8 mouse cellular contexts compared by ENCODE assay signal in genomic region chr7:142659181-142659681, GRCm38 (mm10). TPM values are rescaled to one million over a fixed set of nuclear protein-coding genes. Genes with fewer than 3 reads are reported as not detected.
DNase-seq lines count a peak whose midpoint lies in the region; ATAC-seq and TF ChIP-seq lines count a peak whose summit lies in the region.

No protein-coding gene starts in this region.

- H3K9me3 ChIP-seq in E14TG2a.4 (ENCODE audit: low read length): no peaks in the 10 kb centered on the region
- no peaks in the 10 kb centered on the region for H3K9me3 ChIP-seq in forebrain, embryonic 16.5 days (ENCODE audit: control insufficient read depth, low read length)
- no peaks in the 10 kb centered on the region for H3K9me3 ChIP-seq in limb, embryonic 10.5 days (replicated peaks)
- no peaks in the 10 kb centered on the region for H3K9me3 ChIP-seq in midbrain, embryonic 15.5 days

- no peak overlapping the region for H3K27ac ChIP-seq in forebrain, embryonic 16.5 days (ENCODE audit: low read length)
- peak overlapping the region; percentile 99 for H3K27ac ChIP-seq in limb, embryonic 10.5 days
- H3K27ac ChIP-seq in midbrain, embryonic 15.5 days: no peak overlapping the region

- peaks cover 93% of the 10 kb centered on the region for H3K27me3 ChIP-seq in E14TG2a.4 (ENCODE audit: insufficient read depth, low read length)
- H3K27me3 ChIP-seq in forebrain, embryonic 16.5 days (replicated peaks; ENCODE audit: control insufficient read depth, insufficient read depth, low read length): peaks cover 85% of the 10 kb centered on the region
- H3K27me3 ChIP-seq in limb, embryonic 10.5 days (ENCODE audit: low read depth, poor library complexity, severe bottlenecking): peaks cover 99% of the 10 kb centered on the region
- H3K27me3 ChIP-seq in midbrain, embryonic 15.5 days (replicated peaks): peaks cover 98% of the 10 kb centered on the region

- H3K9ac ChIP-seq in forebrain, embryonic 16.5 days (replicated peaks; ENCODE audit: low read depth, low read length): 0 out of 2 replicates have a peak overlapping the region, but pooled peaks have one; percentile 19
- no peak overlapping the region for H3K9ac ChIP-seq in midbrain, embryonic 15.5 days

- no peak for TF ChIP-seq CTCF in E14TG2a.4 (conservative IDR thresholded peaks at IDR 0.05; ENCODE audit: low read length)

- WGBS in forebrain, embryonic 16.5 days: 1% methylated on average over 65 of the region's 70 CpGs
- WGBS in limb, embryonic 10.5 days: under 1% methylated on average over 68 of the region's 70 CpGs
- WGBS in midbrain, embryonic 15.5 days: 1% methylated on average over 64 of the region's 70 CpGs

- ATAC-seq in CD4-positive, CD25-positive, alpha-beta regulatory T cell, adult 4 months: no peak
- ATAC-seq in forebrain, embryonic 16.5 days: peak; percentile 43
- 0 out of 2 replicates have a peak, but pooled peaks have one; percentile 21 for ATAC-seq in midbrain, embryonic 15.5 days (replicated peaks)

- H3K4me1 ChIP-seq in E14TG2a.4 (replicated peaks; ENCODE audit: low read depth, low read length): peaks cover 65% of the 10 kb centered on the region
- peaks cover 25% of the 10 kb centered on the region for H3K4me1 ChIP-seq in forebrain, embryonic 16.5 days (replicated peaks; ENCODE audit: control insufficient read depth, insufficient read depth, low read length)
- peaks cover 58% of the 10 kb centered on the region for H3K4me1 ChIP-seq in limb, embryonic 10.5 days
- peaks cover 35% of the 10 kb centered on the region for H3K4me1 ChIP-seq in midbrain, embryonic 15.5 days

- no peaks in the 10 kb centered on the region for H3K36me3 ChIP-seq in E14TG2a.4 (ENCODE audit: insufficient read depth, low read length)
- H3K36me3 ChIP-seq in forebrain, embryonic 16.5 days (ENCODE audit: control insufficient read depth, insufficient read depth): no peaks in the 10 kb centered on the region
- H3K36me3 ChIP-seq in limb, embryonic 10.5 days: peaks cover 30% of the 10 kb centered on the region
- no peaks in the 10 kb centered on the region for H3K36me3 ChIP-seq in midbrain, embryonic 15.5 days (replicated peaks)

- H3K4me2 ChIP-seq in forebrain, embryonic 16.5 days (ENCODE audit: low read length): peak overlapping the region; percentile 46
- H3K4me2 ChIP-seq in midbrain, embryonic 15.5 days: peak overlapping the region; percentile 43

- H3K4me3 ChIP-seq in E14TG2a.4 (replicated peaks; ENCODE audit: low read length): peak overlapping the region; percentile 64
- H3K4me3 ChIP-seq in forebrain, embryonic 16.5 days (replicated peaks; ENCODE audit: low read length): peak overlapping the region; percentile 35
- peak overlapping the region; percentile 77 for H3K4me3 ChIP-seq in limb, embryonic 10.5 days
- peak overlapping the region; percentile 26 for H3K4me3 ChIP-seq in midbrain, embryonic 15.5 days

- peak; percentile 33 for DNase-seq in CD4-positive, CD25-positive, alpha-beta regulatory T cell, adult 2 months (ENCODE audit: low read depth, low spot score)
- DNase-seq in limb, embryonic 10.5 days (ENCODE audit: low spot score): peak; percentile 77
- DNase-seq in natural killer cell, adult 2 months (ENCODE audit: low spot score in 2 of 2): no peak
- DNase-seq in spleen, adult 12 weeks (ENCODE audit: low spot score): no peak

RNA-seq across cellular contexts. Expression of gene Igf2, which starts 7.4 kb away (rescaled TPM):
- 1 to 10 TPM in 1 of 2 experiments, under 1 TPM in 1; 0.69 to 1.1 TPM for polyA plus RNA-seq in CD4-positive, CD25-positive, alpha-beta regulatory T cell, adult 4 months (2017; shearing (Covaris generic))
- polyA plus RNA-seq in forebrain, embryonic 16.5 days (2015; fragmentation: Nextera tagmentation; extraction: Ambion mirVana): 64.3 and 95.2 TPM in 2 replicates
- polyA plus RNA-seq in limb, embryonic 10.5 days (2016; fragmentation: Nextera tagmentation; extraction: Ambion mirVana): 769 and 872 TPM in 2 replicates
- 128 and 159 TPM in 2 replicates for polyA plus RNA-seq in midbrain, embryonic 15.5 days (2015; fragmentation: Nextera tagmentation; extraction: Ambion mirVana)

RNA-seq across cellular contexts. Expression of gene Gm49394, which starts 10.5 kb away (rescaled TPM):
- not detected for polyA plus RNA-seq in CD4-positive, CD25-positive, alpha-beta regulatory T cell, adult 4 months (2017; shearing (Covaris generic))
- not detected in 2 replicates for polyA plus RNA-seq in forebrain, embryonic 16.5 days (2015; fragmentation: Nextera tagmentation; extraction: Ambion mirVana)
- 0.09 and 0.11 TPM in 2 replicates for polyA plus RNA-seq in limb, embryonic 10.5 days (2016; fragmentation: Nextera tagmentation; extraction: Ambion mirVana)
- polyA plus RNA-seq in midbrain, embryonic 15.5 days (2015; fragmentation: Nextera tagmentation; extraction: Ambion mirVana): not detected in 2 replicates

Comparison
In these comparisons a context has a peak if more than half of its experiments do, and no peak if none do; other contexts are left out.
1. DNase-seq: peak in CD4-positive, CD25-positive, alpha-beta regulatory T cell, adult 2 months (single experiment) and limb, embryonic 10.5 days (single experiment); none in natural killer cell, adult 2 months (0 of 2) and spleen, adult 12 weeks (single experiment).
2. H3K4me3 ChIP-seq: peak in every context shown above with its lines; median percentile 77 in limb, embryonic 10.5 days; 64 in E14TG2a.4; 35 in forebrain, embryonic 16.5 days; 26 in midbrain, embryonic 15.5 days.
3. RNA of gene Igf2, which starts 7.4 kb away (polyA plus RNA-seq): 769 to 872 TPM in limb, embryonic 10.5 days, 128 to 159 TPM in midbrain, embryonic 15.5 days and 64.3 to 95.2 TPM in forebrain, embryonic 16.5 days; 0.69 to 1.1 TPM in CD4-positive, CD25-positive, alpha-beta regulatory T cell, adult 4 months; every median in the first group is over 10 times any median in the second.